Mouse (Mus musculus) adrenal gland, postnatal 4 days (tissue): Measurements from ENCODE around the gene Nabp1. TPM values are rescaled to one million over a fixed set of nuclear protein-coding genes. Genes with fewer than 3 reads are reported as not detected.

Experiments
- total RNA-seq, 2 experiments: library from RNA; stranded (reverse); gene quantifications; 2 replicates each; pipeline ENCODE4 v1.2.3; 2021

The Nabp1 gene
- total RNA-seq, 2 experiments from 2014 or later: 11.0 to 17.9 TPM

Other genes starting within 250 kb of the Nabp1 start
- 10 to 100 TPM; 50.8 to 56.3 TPM for gene Cavin2, start 189.3 kb downstream of the Nabp1 start, total RNA-seq